Mouse (Mus musculus) ES-E14 (cell line): Measurements from ENCODE around the gene Clcc1. TPM values are rescaled to one million over a fixed set of nuclear protein-coding genes. Genes with fewer than 3 reads are reported as not detected.
"Not testable (repeated sequence)": the region's sequence is repeated elsewhere in the genome, so short reads cannot be mapped to it uniquely, and the experiment has no call there.

Source experiments
- DNase-seq: peaks from one replicate; pipeline ENCODE4 v3.0.0-alpha.2; 2013; ENCODE audit warnings: low read depth, low spot score
- H3K27ac ChIP-seq: 2 replicates; pipeline ENCODE4 v1.5.1; 2012; ENCODE audit warnings: low read depth, mild to moderate bottlenecking, low read length, moderate library complexity, mixed read lengths; ENCODE audit not compliant: poor library complexity, insufficient read depth, severe bottlenecking
- H3K36me3 ChIP-seq: 2 replicates; pipeline ENCODE4 v1.6.1; 2012; ENCODE audit warnings: mild to moderate bottlenecking, low read length, moderate library complexity, mixed read lengths; ENCODE audit not compliant: control insufficient read depth, poor library complexity, insufficient read depth, severe bottlenecking
- H3K4me1 ChIP-seq, 2 experiments: fragments of 150-350 bp in 1 of 2; sonication (generic) in 1 of 2; 2 replicates each; pipeline ENCODE4 v1.6.1; 2012; ENCODE audit warnings: low read length in 2 of 2, mild to moderate bottlenecking in 1 of 2, mixed read lengths in 1 of 2; ENCODE audit not compliant: control insufficient read depth in 2 of 2, insufficient read depth in 2 of 2, poor library complexity in 1 of 2
- H3K4me3 ChIP-seq, 2 experiments: fragments of 150-350 bp in 1 of 2; sonication (generic) in 1 of 2; 2 replicates each; pipeline ENCODE4 v1.5.1; 2012; ENCODE audit warnings: low read length in 2 of 2, low read depth in 1 of 2, mild to moderate bottlenecking in 1 of 2, mixed read lengths in 1 of 2; ENCODE audit not compliant: insufficient read depth in 1 of 2, poor library complexity in 1 of 2, severe bottlenecking in 1 of 2
- H3K9ac ChIP-seq: 2 replicates; pipeline ENCODE4 v1.6.1; 2012; ENCODE audit warnings: low read depth, mild to moderate bottlenecking, low read length, mixed read lengths; ENCODE audit not compliant: poor library complexity, insufficient read depth, severe bottlenecking
- H3K9me3 ChIP-seq: fragments of 150-350 bp; sonication (generic); 2 replicates; pipeline ENCODE4 v1.6.1; 2012; ENCODE audit warnings: low read depth, mild to moderate bottlenecking, low read length; ENCODE audit not compliant: control insufficient read depth, insufficient read depth
- CHD2 ChIP-seq: IDR thresholded peaks from 2 replicates; pipeline ENCODE4 v1.6.1; 2014; ENCODE audit warnings: mild to moderate bottlenecking, low read depth, low read length, inconsistent platforms
- HCFC1 ChIP-seq: IDR thresholded peaks from 2 replicates; pipeline ENCODE4 v1.6.1; 2012; ENCODE audit warnings: low read length, inconsistent platforms, borderline replicate concordance; ENCODE audit not compliant: insufficient read depth
- MAFK ChIP-seq: IDR thresholded peaks from 2 replicates; pipeline ENCODE4 v1.6.1; 2014; ENCODE audit warnings: mild to moderate bottlenecking, low read depth, low read length, inconsistent platforms; ENCODE audit not compliant: insufficient read depth
- ZC3H11A ChIP-seq: IDR thresholded peaks from 2 replicates; pipeline ENCODE4 v1.6.1; 2012; ENCODE audit warnings: low read depth, mild to moderate bottlenecking, inconsistent platforms, low read length, borderline replicate concordance
- ZNF384 ChIP-seq: IDR thresholded peaks from 2 replicates; pipeline ENCODE4 v1.6.1; 2012; ENCODE audit warnings: low read depth, low read length, inconsistent platforms
- in situ Hi-C, 2 experiments: fragments of 600-800 bp; cut with MboI; formaldehyde crosslinking; loops; one replicate each; pipeline ENCODE4 v1.15.1; 2025; ENCODE audit warnings: low sequenced_read_pairs in 2 of 2, inconsistent platforms in 1 of 2; ENCODE audit not compliant: unreplicated experiment in 2 of 2
- total RNA-seq: library from RNA; depleted of rRNA; stranded (reverse); fragments of 300-350 nt; gene quantifications from 2 replicates; pipeline ENCODE4 v1.2.3, GENCODE M21; 2012

The Clcc1 gene
- total RNA-seq, 1 experiment, result 33.9 TPM

- no peak overlapping the region for H3K9ac ChIP-seq
- TF ChIP-seq CHD2 (no peak), ZNF384 (no peak), MAFK (no peak), ZC3H11A (no peak), HCFC1 (no peak)
- H3K4me3 ChIP-seq, result no peak overlapping the region
- no peak overlapping the region for H3K27ac ChIP-seq
- H3K4me1 ChIP-seq, result peaks cover 4 to 5% of the 10 kb centered on the region in 2 experiments; a peak in 3 of 4 replicates
- in situ Hi-C loops, result no loop called here
- no peak for DNase-seq
- H3K9me3 ChIP-seq, result no peaks in the 10 kb centered on the region
- H3K36me3 ChIP-seq, result no peaks in the 10 kb centered on the region; the same call in 1 of the 2 replicates
Observed at GRCm38 (mm10) chr3:108655486-108655885, 1.8 kb downstream of the Clcc1 start.

- H3K36me3 ChIP-seq, result peaks cover 9% of the 10 kb centered on the region
Observed at GRCm38 (mm10) chr3:108658612-108659011, 4.9 kb downstream of the Clcc1 start.

GRCm38 (mm10) chr3:108660941-108661340 lies 7.2 kb downstream of the Clcc1 start:
- no peak for DNase-seq
- Histone ChIP-seq H3K4me1 (no peaks in the 10 kb centered on the region), H3K9ac (no peak overlapping the region), H3K27ac (no peak overlapping the region), H3K9me3 (no peaks in the 10 kb centered on the region), H3K36me3 (peaks cover 11% of the 10 kb centered on the region), H3K4me3 (no peak overlapping the region)
- in situ Hi-C loops, result no loop called here
- no peak for TF ChIP-seq CHD2
- TF ChIP-seq ZC3H11A, result no peak
- no peak for TF ChIP-seq MAFK
- TF ChIP-seq HCFC1, result no peak
- TF ChIP-seq ZNF384, result no peak

More at GRCm38 (mm10) chr3:108658612-108659011, 4.9 kb downstream of the Clcc1 start:
- TF ChIP-seq ZC3H11A, result no peak
- no peak for TF ChIP-seq CHD2
- no peak for TF ChIP-seq HCFC1
- TF ChIP-seq MAFK, result no peak
- no peak for TF ChIP-seq ZNF384
- DNase-seq, result no peak
- in situ Hi-C loops, result no loop called here
- peaks cover 0 to 2% of the 10 kb centered on the region in 2 experiments; a peak in 1 of 4 replicates for H3K4me1 ChIP-seq
- no peak overlapping the region for H3K27ac ChIP-seq
- H3K9me3 ChIP-seq, result no peaks in the 10 kb centered on the region
- H3K9ac ChIP-seq, result no peak overlapping the region
- no peak overlapping the region for H3K4me3 ChIP-seq

GRCm38 (mm10) chr3:108676616-108677015 lies 22.9 kb downstream of the Clcc1 start:
- H3K27ac ChIP-seq, result no peak overlapping the region
- H3K36me3 ChIP-seq, result peaks cover 24% of the 10 kb centered on the region

GRCm38 (mm10) chr3:108681004-108681403 lies 27.3 kb downstream of the Clcc1 start:
- Histone ChIP-seq H3K4me1 (no peaks in the 10 kb centered on the region), H3K4me3 (no peak overlapping the region), H3K9me3 (no peaks in the 10 kb centered on the region), H3K9ac (no peak overlapping the region), H3K36me3 (peaks cover 19% of the 10 kb centered on the region), H3K27ac (no peak overlapping the region)
- in situ Hi-C loops, result no loop called here
- DNase-seq, result no peak
- TF ChIP-seq CHD2, result no peak
- no peak for TF ChIP-seq HCFC1
- no peak for TF ChIP-seq ZC3H11A
- no peak for TF ChIP-seq ZNF384
- no peak for TF ChIP-seq MAFK

More at GRCm38 (mm10) chr3:108676616-108677015, 22.9 kb downstream of the Clcc1 start:
- in situ Hi-C loops, result no loop called here
- Histone ChIP-seq H3K4me3 (no peak overlapping the region), H3K4me1 (no peaks in the 10 kb centered on the region), H3K9ac (no peak overlapping the region), H3K9me3 (no peaks in the 10 kb centered on the region)
- DNase-seq, result no peak
- no peak for TF ChIP-seq CHD2
- no peak for TF ChIP-seq ZC3H11A
- TF ChIP-seq MAFK, result no peak
- TF ChIP-seq ZNF384, result no peak
- TF ChIP-seq HCFC1, result no peak

GRCm38 (mm10) chr3:108683597-108683996 lies 29.9 kb downstream of the Clcc1 start:
- H3K9me3 ChIP-seq, DNase-seq, H3K4me1 ChIP-seq, H3K9ac ChIP-seq, H3K4me3 ChIP-seq, in situ Hi-C loops, H3K27ac ChIP-seq: not testable (repeated sequence)
- peaks cover 19% of the 10 kb centered on the region for H3K36me3 ChIP-seq
